Mouse (Mus musculus): Measurements from ENCODE around the gene Ifi203.
"Not testable (repeated sequence)": the region's sequence is repeated elsewhere in the genome, so short reads cannot be mapped to it uniquely, and the experiment has no call there.

Ifi203 gene

GRCm38 (mm10) chr1:173887026-173887787, 55.3 kb downstream of the Ifi203 start:
- DNase-seq (ENCODE audit: low spot score), result not testable (repeated sequence)

- not testable (repeated sequence) for DNase-seq (ENCODE audit: low spot score)
Measured at GRCm38 (mm10) chr1:173880004-173880666, 62.3 kb downstream of the Ifi203 start.

- DNase-seq (ENCODE audit: low spot score), result not testable (repeated sequence)
Measured at GRCm38 (mm10) chr1:173879225-173879987, 63.1 kb downstream of the Ifi203 start.

DNA sequence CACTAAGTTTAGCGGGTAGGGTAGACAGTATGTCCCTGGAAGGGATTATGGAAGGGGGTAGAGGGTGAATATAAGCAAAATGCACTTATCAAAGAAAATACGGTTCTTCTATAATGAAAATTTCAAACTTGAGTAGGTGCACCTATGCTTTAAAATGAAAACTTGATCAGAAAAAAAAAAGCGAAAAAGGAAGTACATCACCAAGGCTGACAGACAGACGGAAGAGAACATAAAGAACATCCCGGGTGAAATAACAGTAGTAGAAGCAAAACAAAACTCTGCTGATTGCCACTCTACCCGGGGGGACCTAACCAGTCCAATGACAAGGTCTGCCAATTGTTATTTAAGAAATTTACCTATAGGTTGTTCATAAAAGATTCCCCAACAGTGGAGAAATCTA, 64.2 kb downstream of the Ifi203 start:
- DNase-seq (ENCODE audit: low spot score), result not testable (repeated sequence)

DNA sequence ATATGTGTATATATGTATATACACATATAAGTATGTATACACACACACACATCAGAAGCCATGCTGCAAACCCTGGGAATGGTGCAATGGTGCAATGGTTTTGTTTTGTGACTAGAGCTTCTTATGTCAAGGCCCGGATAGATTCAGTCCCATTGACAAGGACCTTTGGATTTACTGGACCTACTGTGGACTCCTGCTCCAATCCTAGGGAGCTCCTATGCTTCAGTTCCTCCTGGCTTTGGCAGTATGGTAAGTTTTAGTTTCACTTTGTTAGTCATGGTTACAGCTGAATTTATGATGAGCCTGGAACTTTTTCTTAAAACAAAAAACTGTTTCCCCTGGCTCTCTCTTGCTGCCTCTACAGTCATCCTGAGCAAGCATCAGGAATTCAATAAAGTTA, 65.3 kb downstream of the Ifi203 start:
- DNase-seq (ENCODE audit: low spot score), result not testable (repeated sequence)
